In genomic region chr11:51584431-51585248, GRCm38 (mm10) we compare ENCODE assay signal across 8 mouse cellular contexts. TPM values are rescaled to one million over a fixed set of nuclear protein-coding genes. Genes with fewer than 3 reads are reported as not detected.
DNase-seq lines count a peak whose midpoint lies in the region; ATAC-seq lines count a peak whose summit lies in the region.

Phykpl (plus strand) TSS chr11:51584757.

- H3K4me3 ChIP-seq in intestine, embryonic 14.5 days (ENCODE audit: low read depth, low read length), result peak within 1 kb of the TSS; percentile 76

- under 1% methylated on average over 59 of the region's 59 CpGs for WGBS in intestine, embryonic 14.5 days

- ATAC-seq in intestine, embryonic 14.5 days (replicated peaks; ENCODE audit: low FRiP score, low TSS enrichment, low read depth), result peak; percentile 90

- peak within 1 kb of the TSS; percentile 83 for H3K4me2 ChIP-seq in intestine, embryonic 14.5 days (ENCODE audit: low read length)

- no peaks in the 10 kb centered on the region for H3K9me3 ChIP-seq in intestine, embryonic 14.5 days (ENCODE audit: control insufficient read depth, low read length)

- peak within 1 kb of the TSS; percentile 90 for H3K9ac ChIP-seq in intestine, embryonic 14.5 days (ENCODE audit: low read length)

- peak; percentile 98 for DNase-seq in adrenal gland, adult 18-20 months (ENCODE audit: low spot score in 2 of 2)
- peak; percentile 98 for DNase-seq in embryo, embryonic 11 days
- DNase-seq in gastrocnemius, postnatal 25 days, result peak; percentile 98
- peak; percentile 100 for DNase-seq in intestine, embryonic 14.5 days (ENCODE audit: low spot score)
- peak; percentile 92 to 93 for DNase-seq in left cerebral cortex, postnatal 14 days (ENCODE audit: low spot score in 2 of 2)
- DNase-seq in mesoderm, embryonic 11.5 days (ENCODE audit: low read depth, low spot score), result peak; percentile 98
- DNase-seq in right cerebral cortex, postnatal 36 days (ENCODE audit: low spot score in 2 of 2), result peak; percentile 92 to 95
- peak; percentile 99 for DNase-seq in yolk sac, embryonic 10.5 days (ENCODE audit: low spot score)

- peaks cover 34% of the 10 kb centered on the region for H3K36me3 ChIP-seq in intestine, embryonic 14.5 days (ENCODE audit: control insufficient read depth, insufficient read depth, low read length)

- H3K27ac ChIP-seq in intestine, embryonic 14.5 days (ENCODE audit: low read depth), result peak within 1 kb of the TSS; percentile 92

- no peaks in the 10 kb centered on the region for H3K27me3 ChIP-seq in intestine, embryonic 14.5 days (replicated peaks; ENCODE audit: control insufficient read depth, insufficient read depth, low read length)

- H3K4me1 ChIP-seq in intestine, embryonic 14.5 days (replicated peaks; ENCODE audit: control insufficient read depth, insufficient read depth, low read length), result peaks cover 20% of the 10 kb centered on the region

- intact Hi-C loops in left cerebral cortex, postnatal 14 days (cut with DNase I), result loop anchor here (5.0 kb wide), 2 partner anchors 42 to 297 kb away; partner anchors contain the start of gene Col23a1

RNA-seq across cellular contexts. Expression of gene Phykpl, which starts in this region (rescaled TPM):
- 10 to 100 TPM; 20.9 to 24.6 TPM for total RNA-seq in adrenal gland, adult 18-20 months (2021)
- total RNA-seq in gastrocnemius, postnatal 25 days (2021), result 10 to 100 TPM; 15.5 to 17.2 TPM
- polyA plus RNA-seq in intestine, embryonic 14.5 days (2014; fragmentation: Nextera tagmentation; extraction: Ambion mirVana), result 21.5 and 22.8 TPM in 2 replicates
- total RNA-seq in left cerebral cortex, postnatal 14 days (2021), result 1 to 10 TPM; 5.8 to 6.4 TPM

Comparison
In these comparisons a context has a peak if more than half of its experiments do, and no peak if none do; other contexts are left out.
1. Peak in every context shown above with its lines: DNase-seq, ATAC-seq, H3K4me3 ChIP-seq and H3K27ac ChIP-seq.